Mouse (Mus musculus): ENCODE measurements around the gene Olfr153. TPM values are rescaled to one million over a fixed set of nuclear protein-coding genes. Genes with fewer than 3 reads are reported as not detected.
"Not testable (repeated sequence)": the region's sequence is repeated elsewhere in the genome, so short reads cannot be mapped to it uniquely, and the experiment has no call there.

The Olfr153 gene
- not detected in 2 replicates for polyA plus RNA-seq (2014; fragmentation: Nextera tagmentation; extraction: Ambion mirVana)

DNA sequence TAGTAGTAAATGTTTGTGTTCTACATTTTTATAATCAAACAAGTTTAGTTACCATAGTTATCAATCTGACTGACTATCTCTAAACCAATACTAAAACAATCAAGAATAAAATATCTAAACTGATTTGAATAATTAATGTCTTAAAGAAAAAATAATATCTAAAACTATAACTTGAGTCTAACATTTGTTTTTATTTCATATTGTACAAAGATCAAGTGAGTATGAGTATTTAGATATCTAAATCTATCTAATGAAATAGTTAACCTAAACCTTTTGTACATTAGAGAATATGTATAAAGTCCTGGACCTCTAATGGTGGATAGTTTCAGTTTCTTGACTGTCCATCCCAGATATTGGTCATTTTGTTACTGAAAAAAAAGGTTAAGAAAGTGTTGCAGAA lies at the start of gene Olfr153:
Olfr153 (plus strand) TSS at position 301 of the 400 bp plus-strand sequence.
- H3K4me2 ChIP-seq = no peak within 1 kb of the TSS
- H3K27ac ChIP-seq (ENCODE audit: low read depth, low read length) = no peak within 1 kb of the TSS

DNA sequence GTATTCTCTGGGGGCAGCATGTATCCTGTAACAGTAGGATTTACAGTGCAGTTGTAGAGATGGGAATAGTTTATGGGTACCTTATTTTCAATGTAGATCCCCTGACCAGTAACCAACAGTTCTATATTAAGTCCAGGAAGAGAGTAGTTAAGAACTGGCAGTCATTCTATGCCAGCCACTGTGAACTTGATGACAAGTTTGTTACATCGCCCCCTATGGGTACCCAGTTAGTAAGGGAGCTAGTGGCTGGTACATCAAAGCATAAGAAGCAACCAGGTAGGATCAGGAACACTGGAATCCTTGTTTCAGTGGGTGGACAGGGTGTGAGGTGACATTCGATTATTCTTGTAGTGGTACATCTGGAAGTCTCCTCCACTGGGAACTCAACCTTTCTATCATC lies 49.3 kb upstream of the Olfr153 start:
- no peaks in the 10 kb centered on the region for H3K9me3 ChIP-seq (ENCODE audit: control insufficient read depth, low read length)
- no peak overlapping the region for H3K4me2 ChIP-seq
- H3K27ac ChIP-seq (ENCODE audit: low read depth, low read length) = no peak overlapping the region
- H3K27me3 ChIP-seq (ENCODE audit: control insufficient read depth, insufficient read depth, low read length) = no peaks in the 10 kb centered on the region
- no peak overlapping the region for H3K9ac ChIP-seq (ENCODE audit: low read length)
- no peak for DNase-seq (ENCODE audit: low spot score, missing footprints)
- H3K4me3 ChIP-seq (ENCODE audit: low read depth, low read length) = no peak overlapping the region
- H3K4me1 ChIP-seq (ENCODE audit: control insufficient read depth, insufficient read depth, low read length) = no peaks in the 10 kb centered on the region
- 74% methylated on average over 2 of the region's 2 CpGs for WGBS
- ATAC-seq (ENCODE audit: low FRiP score) = no peak
- no peaks in the 10 kb centered on the region for H3K36me3 ChIP-seq (ENCODE audit: control insufficient read depth, insufficient read depth, low read length)

More for the DNA sequence above, at the start of gene Olfr153:
- Histone ChIP-seq H3K4me3 (ENCODE audit: low read depth, low read length) (no peak within 1 kb of the TSS), H3K4me1 (ENCODE audit: control insufficient read depth, insufficient read depth, low read length) (no peaks in the 10 kb centered on the region), H3K36me3 (ENCODE audit: control insufficient read depth, insufficient read depth, low read length) (no peaks in the 10 kb centered on the region), H3K27me3 (ENCODE audit: control insufficient read depth, insufficient read depth, low read length) (no peaks in the 10 kb centered on the region), H3K9ac (ENCODE audit: low read length) (no peak within 1 kb of the TSS), H3K9me3 (ENCODE audit: control insufficient read depth, low read length) (no peaks in the 10 kb centered on the region)
- ATAC-seq (ENCODE audit: low FRiP score) (no peak), DNase-seq (ENCODE audit: low spot score, missing footprints) (no peak)

DNA sequence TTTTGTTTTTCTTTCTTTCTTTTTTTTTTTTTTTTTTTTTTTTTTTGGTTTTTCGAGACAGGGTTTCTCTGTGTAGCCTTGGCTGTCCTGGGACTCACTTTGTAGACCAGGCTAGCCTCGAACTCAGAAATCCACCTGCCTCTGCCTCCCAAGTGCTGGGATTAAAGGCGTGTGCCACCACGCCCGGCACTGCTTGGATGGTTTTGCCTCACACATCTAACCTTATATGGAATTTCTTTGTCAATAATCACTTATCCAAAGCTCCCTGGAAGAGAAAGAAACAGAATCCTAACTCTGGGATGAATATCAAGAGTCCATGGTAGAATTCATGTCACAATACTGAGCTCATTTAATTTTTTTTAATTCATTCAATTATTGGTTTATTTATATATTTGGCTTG lies 34.6 kb upstream of the Olfr153 start, which contains the start of gene Pramel7:
Pramel7 (minus strand) TSS at position 101 of the 400 bp plus-strand sequence.
- DNase-seq (ENCODE audit: low spot score, missing footprints); H3K4me3 ChIP-seq (ENCODE audit: low read depth, low read length); H3K36me3 ChIP-seq (ENCODE audit: control insufficient read depth, insufficient read depth, low read length); H3K9ac ChIP-seq (ENCODE audit: low read length); H3K27me3 ChIP-seq (ENCODE audit: control insufficient read depth, insufficient read depth, low read length); H3K4me1 ChIP-seq (ENCODE audit: control insufficient read depth, insufficient read depth, low read length); H3K9me3 ChIP-seq (ENCODE audit: control insufficient read depth, low read length); H3K27ac ChIP-seq (ENCODE audit: low read depth, low read length); H3K4me2 ChIP-seq; ATAC-seq (ENCODE audit: low FRiP score): not testable (repeated sequence)
- WGBS = 76% methylated on average over 4 of the region's 5 CpGs

DNA sequence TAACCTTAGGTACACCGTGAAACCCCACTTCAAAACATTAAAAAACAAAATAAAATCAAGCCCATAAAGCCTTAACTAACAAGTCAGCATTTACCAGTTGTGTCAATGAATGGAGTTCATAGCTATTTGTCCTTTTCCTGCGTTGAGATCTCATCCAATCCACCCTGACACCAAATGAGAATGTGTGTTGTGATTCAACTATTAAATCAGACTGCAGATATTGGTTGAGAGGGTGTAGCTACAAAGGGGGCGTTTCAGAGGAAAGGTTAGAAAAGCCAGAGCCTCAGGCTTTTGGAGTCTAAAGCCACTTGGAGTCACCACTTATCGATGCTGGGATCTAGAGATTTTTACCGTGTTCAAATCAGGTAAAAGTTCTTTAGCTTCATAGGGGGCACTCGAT lies 25.3 kb upstream of the Olfr153 start, which contains the start of gene Pramel6:
Pramel6 (plus strand) TSS at position 301 of the 400 bp plus-strand sequence.
- Histone ChIP-seq H3K9me3 (ENCODE audit: control insufficient read depth, low read length) (no peaks in the 10 kb centered on the region), H3K9ac (ENCODE audit: low read length) (no peak within 1 kb of the TSS), H3K36me3 (ENCODE audit: control insufficient read depth, insufficient read depth, low read length) (no peaks in the 10 kb centered on the region), H3K27me3 (ENCODE audit: control insufficient read depth, insufficient read depth, low read length) (no peaks in the 10 kb centered on the region), H3K4me2 (no peak within 1 kb of the TSS), H3K27ac (ENCODE audit: low read depth, low read length) (no peak within 1 kb of the TSS), H3K4me3 (ENCODE audit: low read depth, low read length) (no peak within 1 kb of the TSS), H3K4me1 (ENCODE audit: control insufficient read depth, insufficient read depth, low read length) (no peaks in the 10 kb centered on the region)
- DNase-seq (ENCODE audit: low spot score, missing footprints) = no peak
- ATAC-seq (ENCODE audit: low FRiP score) = no peak
- 88% methylated on average over 6 of the region's 6 CpGs for WGBS

DNA sequence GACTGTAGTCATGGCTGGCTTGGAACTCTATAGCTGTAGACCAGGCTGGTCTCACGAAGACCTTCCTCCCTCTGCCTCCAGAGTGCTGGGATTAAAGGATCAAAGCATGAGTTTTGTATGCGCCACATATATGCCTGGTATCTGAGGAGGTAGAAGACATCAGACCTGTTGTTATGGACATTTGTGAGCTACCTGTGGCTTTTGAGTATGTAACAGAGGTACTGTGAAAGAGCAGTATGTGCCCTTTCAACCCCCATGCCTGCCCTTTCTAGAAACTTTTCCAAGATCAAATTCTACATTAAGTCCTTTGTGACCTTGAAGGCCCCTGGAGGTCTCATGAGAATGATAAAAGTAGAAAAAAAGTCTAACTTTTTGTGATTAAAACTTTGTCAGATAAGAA lies 16.6 kb upstream of the Olfr153 start:
- 83% methylated on average over 2 of the region's 2 CpGs for WGBS
- Histone ChIP-seq H3K9ac (ENCODE audit: low read length) (no peak overlapping the region), H3K4me1 (ENCODE audit: control insufficient read depth, insufficient read depth, low read length) (no peaks in the 10 kb centered on the region), H3K4me3 (ENCODE audit: low read depth, low read length) (no peak overlapping the region), H3K27ac (ENCODE audit: low read depth, low read length) (no peak overlapping the region), H3K9me3 (ENCODE audit: control insufficient read depth, low read length) (no peaks in the 10 kb centered on the region), H3K27me3 (ENCODE audit: control insufficient read depth, insufficient read depth, low read length) (no peaks in the 10 kb centered on the region), H3K4me2 (no peak overlapping the region), H3K36me3 (ENCODE audit: control insufficient read depth, insufficient read depth, low read length) (no peaks in the 10 kb centered on the region)
- ATAC-seq (ENCODE audit: low FRiP score) (no peak), DNase-seq (ENCODE audit: low spot score, missing footprints) (no peak)

DNA sequence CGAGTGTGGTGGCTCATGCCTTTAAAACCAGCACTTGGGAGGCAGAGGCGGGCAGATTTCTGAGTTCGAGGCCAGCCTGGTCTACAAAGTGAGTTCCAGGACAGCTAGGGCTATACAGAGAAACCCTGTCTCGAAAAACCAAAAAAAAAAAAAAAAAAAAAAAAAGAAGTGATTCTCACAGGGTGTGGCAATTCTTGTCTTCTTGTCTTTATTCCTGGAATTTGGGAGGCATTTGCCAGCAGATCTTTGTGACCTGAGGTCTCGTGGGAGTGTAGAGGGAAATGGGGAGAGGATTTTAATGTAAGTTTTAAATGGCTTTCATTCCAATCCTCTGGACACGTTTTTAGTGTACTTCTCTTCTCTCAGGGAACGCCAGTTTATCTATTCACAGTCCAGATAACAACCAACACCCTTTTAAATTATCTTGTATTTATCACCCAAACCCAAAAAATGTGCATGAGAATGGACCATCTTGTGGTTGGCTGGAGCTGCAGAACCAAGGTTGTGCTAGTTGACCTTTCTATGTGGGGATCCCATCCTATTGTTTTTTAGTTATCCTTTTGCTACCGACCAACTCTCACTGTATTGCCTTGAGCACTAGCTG lies 16.0 kb upstream of the Olfr153 start:
- H3K4me3 ChIP-seq (ENCODE audit: low read depth, low read length) = no peak overlapping the region
- no peaks in the 10 kb centered on the region for H3K36me3 ChIP-seq (ENCODE audit: control insufficient read depth, insufficient read depth, low read length)
- H3K27me3 ChIP-seq (ENCODE audit: control insufficient read depth, insufficient read depth, low read length) = no peaks in the 10 kb centered on the region
- no peaks in the 10 kb centered on the region for H3K4me1 ChIP-seq (ENCODE audit: control insufficient read depth, insufficient read depth, low read length)
- no peak overlapping the region for H3K4me2 ChIP-seq
- ATAC-seq (ENCODE audit: low FRiP score) (no peak), DNase-seq (ENCODE audit: low spot score, missing footprints) (no peak)
- no peak overlapping the region for H3K27ac ChIP-seq (ENCODE audit: low read depth, low read length)
- no peak overlapping the region for H3K9ac ChIP-seq (ENCODE audit: low read length)
- 83% methylated on average over 7 of the region's 8 CpGs for WGBS
- H3K9me3 ChIP-seq (ENCODE audit: control insufficient read depth, low read length) = no peaks in the 10 kb centered on the region

DNA sequence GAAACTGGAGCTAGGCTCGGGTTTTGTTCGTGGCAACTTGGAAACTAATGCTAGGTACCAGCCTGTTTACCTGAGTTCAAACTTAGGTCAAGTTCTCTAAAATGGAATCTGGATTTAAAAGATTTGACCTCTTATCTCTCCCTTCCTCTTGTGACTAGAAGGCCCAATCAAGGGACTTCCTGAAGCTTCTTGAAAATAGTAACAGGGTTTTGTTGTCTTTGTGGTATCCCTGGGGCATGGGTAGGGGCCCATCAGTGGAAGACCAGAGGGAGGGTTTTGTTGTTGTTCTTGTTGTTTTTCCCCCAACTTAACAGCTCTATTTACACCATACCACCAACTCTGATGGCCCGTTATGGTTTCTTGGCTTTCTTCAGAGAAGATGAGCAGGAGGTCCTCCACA lies 15.0 kb upstream of the Olfr153 start:
- no peak overlapping the region for H3K4me3 ChIP-seq (ENCODE audit: low read depth, low read length)
- 88% methylated on average over 3 of the region's 3 CpGs for WGBS
- no peaks in the 10 kb centered on the region for H3K4me1 ChIP-seq (ENCODE audit: control insufficient read depth, insufficient read depth, low read length)
- ATAC-seq (ENCODE audit: low FRiP score) (no peak), DNase-seq (ENCODE audit: low spot score, missing footprints) (no peak)
- no peak overlapping the region for H3K9ac ChIP-seq (ENCODE audit: low read length)
- no peaks in the 10 kb centered on the region for H3K9me3 ChIP-seq (ENCODE audit: control insufficient read depth, low read length)
- H3K36me3 ChIP-seq (ENCODE audit: control insufficient read depth, insufficient read depth, low read length) = no peaks in the 10 kb centered on the region
- H3K4me2 ChIP-seq = no peak overlapping the region
- no peaks in the 10 kb centered on the region for H3K27me3 ChIP-seq (ENCODE audit: control insufficient read depth, insufficient read depth, low read length)
- no peak overlapping the region for H3K27ac ChIP-seq (ENCODE audit: low read depth, low read length)

DNA sequence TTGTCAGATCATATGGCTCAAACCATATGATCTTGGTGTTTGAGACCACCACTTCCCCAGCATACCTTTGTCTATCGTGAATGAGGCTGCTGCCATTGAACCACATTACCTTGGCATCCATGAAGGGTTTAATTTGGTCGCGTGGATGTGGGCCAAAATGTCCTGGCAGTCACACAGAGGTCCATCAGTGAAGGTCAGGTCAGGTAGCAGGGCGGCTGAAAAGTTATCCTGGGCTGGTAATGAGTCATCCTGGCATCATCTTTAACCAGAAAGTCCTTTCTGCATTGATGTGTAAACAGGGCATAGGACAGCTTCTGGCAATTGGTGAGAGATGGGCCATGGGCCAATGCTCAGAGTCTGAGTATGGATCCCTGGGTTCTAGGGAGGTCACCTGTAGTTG lies 10.9 kb upstream of the Olfr153 start:
- Histone ChIP-seq H3K27me3 (ENCODE audit: control insufficient read depth, insufficient read depth, low read length) (no peaks in the 10 kb centered on the region), H3K4me3 (ENCODE audit: low read depth, low read length) (no peak overlapping the region), H3K9me3 (ENCODE audit: control insufficient read depth, low read length) (no peaks in the 10 kb centered on the region), H3K9ac (ENCODE audit: low read length) (no peak overlapping the region), H3K4me2 (no peak overlapping the region), H3K4me1 (ENCODE audit: control insufficient read depth, insufficient read depth, low read length) (no peaks in the 10 kb centered on the region), H3K36me3 (ENCODE audit: control insufficient read depth, insufficient read depth, low read length) (no peaks in the 10 kb centered on the region), H3K27ac (ENCODE audit: low read depth, low read length) (no peak overlapping the region)
- 84% methylated on average over 4 of the region's 4 CpGs for WGBS
- DNase-seq (ENCODE audit: low spot score, missing footprints) (no peak), ATAC-seq (ENCODE audit: low FRiP score) (no peak)

DNA sequence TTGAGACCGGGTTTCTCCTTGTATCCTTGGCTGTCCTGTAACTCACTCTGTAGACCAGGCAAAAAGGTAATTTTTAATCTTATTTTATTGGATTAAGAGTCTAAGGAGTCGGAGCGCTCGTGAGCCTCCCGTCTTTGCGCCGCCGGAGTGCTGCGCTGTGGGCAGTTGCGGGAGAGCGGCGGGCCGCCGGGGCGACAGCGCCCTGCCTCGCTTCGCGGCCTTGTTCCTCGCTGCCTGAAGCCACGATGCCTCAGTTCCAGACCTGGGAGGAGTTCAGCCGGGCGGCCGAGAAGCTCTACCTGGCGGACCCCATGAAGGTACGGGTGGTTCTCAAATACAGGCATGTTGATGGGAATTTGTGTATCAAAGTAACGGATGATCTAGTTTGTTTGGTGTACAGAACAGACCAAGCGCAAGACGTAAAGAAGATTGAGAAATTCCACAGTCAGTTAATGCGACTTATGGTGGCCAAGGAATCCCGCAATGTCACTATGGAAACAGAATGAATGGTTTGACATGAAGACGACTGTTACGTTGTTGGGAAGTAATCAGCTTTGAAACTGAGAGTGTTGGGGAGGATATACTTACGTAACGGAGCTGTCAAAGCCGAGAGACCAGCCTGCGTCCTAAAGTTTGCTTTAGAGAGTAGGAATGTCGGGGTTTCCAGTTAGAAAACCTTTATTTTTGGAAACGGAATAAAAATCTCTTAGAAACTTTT lies 5.5 kb upstream of the Olfr153 start:
- peak overlapping the region; percentile 38 for H3K4me2 ChIP-seq
- DNase-seq (ENCODE audit: low spot score, missing footprints) (peak; percentile 89), ATAC-seq (ENCODE audit: low FRiP score) (peak; percentile 89)
- WGBS = 23% methylated on average over 38 of the region's 39 CpGs
- H3K36me3 ChIP-seq (ENCODE audit: control insufficient read depth, insufficient read depth, low read length); H3K9me3 ChIP-seq (ENCODE audit: control insufficient read depth, low read length); H3K9ac ChIP-seq (ENCODE audit: low read length); H3K27me3 ChIP-seq (ENCODE audit: control insufficient read depth, insufficient read depth, low read length); H3K4me1 ChIP-seq (ENCODE audit: control insufficient read depth, insufficient read depth, low read length); H3K27ac ChIP-seq (ENCODE audit: low read depth, low read length): not testable (repeated sequence)
- peak overlapping the region; percentile 11; the same call in 1 of the 2 replicates for H3K4me3 ChIP-seq (ENCODE audit: low read depth, low read length)
